Mouse (Mus musculus): ENCODE measurements around the gene Msrb1. TPM values are rescaled to one million over a fixed set of nuclear protein-coding genes. Genes with fewer than 3 reads are reported as not detected.

Msrb1 gene
- polyA plus RNA-seq, 1 experiment from 2014 or later: 54.2 TPM

DNA sequence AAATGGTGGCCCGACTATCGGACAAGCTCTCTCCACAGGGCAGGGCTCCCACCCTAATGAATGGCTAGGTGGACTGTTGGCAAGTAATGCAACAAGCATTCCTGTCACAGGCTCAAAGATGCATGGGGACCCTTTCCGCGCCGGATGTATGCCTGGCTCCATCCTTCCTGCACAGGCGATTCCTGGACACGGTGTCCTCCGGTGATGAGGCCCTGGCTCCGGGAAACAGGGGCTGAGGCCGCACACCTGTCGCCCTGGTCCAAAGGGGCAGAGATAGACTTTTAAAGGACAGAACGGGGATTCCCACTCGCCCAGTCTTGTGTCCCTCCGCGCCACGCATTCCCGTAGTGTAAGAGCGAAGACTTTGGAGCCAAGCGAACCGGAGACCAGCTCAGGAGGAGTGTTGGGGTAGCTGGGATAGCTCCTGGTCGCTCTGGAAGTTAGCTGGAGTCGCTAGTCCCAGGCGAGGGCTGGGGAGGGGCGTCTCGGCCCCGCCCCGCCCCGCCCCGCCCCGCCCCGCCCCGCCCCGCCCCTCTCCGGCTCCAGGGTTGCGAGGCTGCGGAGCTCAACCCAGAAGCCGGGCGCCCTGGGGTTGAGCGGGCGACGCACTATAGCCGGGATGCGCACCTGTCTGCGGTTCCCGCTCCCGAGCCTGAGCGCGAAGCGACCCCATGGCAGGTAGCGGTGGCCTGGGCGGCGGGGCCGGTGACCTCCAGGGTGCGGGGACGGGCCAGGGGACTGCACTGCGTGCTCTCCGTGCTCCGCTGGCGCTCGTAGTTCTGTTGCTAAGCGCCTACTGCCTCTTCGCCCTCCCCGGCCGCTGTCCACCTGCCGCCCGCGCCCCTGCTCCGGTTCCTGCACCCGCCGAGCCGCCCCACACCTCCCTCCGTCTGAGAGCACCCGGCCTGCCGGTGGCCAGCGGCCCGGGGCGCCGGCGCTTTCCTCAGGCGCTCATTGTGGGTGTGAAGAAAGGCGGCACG, 16.3 kb downstream of the Msrb1 start, which contains the start of gene Hs3st6:
TSS of gene Hs3st6 (plus strand) at position 574 of the 980 bp plus-strand sequence.
- Histone ChIP-seq H3K9ac (ENCODE audit: low read length) (peak within 1 kb of the TSS; percentile 31; the same call in 1 of the 2 replicates), H3K27me3 (ENCODE audit: control insufficient read depth, insufficient read depth, low read length) (peaks cover 13% of the 10 kb centered on the region; the same call in 1 of the 2 replicates), H3K27ac (replicated peaks) (no peak within 1 kb of the TSS), H3K36me3 (ENCODE audit: control insufficient read depth, insufficient read depth, low read length) (no peaks in the 10 kb centered on the region), H3K4me1 (replicated peaks; ENCODE audit: control insufficient read depth, insufficient read depth) (peaks cover 8% of the 10 kb centered on the region), H3K4me3 (ENCODE audit: low read depth, low read length) (peak within 1 kb of the TSS; percentile 48), H3K4me2 (replicated peaks; ENCODE audit: low read depth) (peak within 1 kb of the TSS; percentile 88), H3K9me3 (ENCODE audit: control insufficient read depth, low read length) (no peaks in the 10 kb centered on the region)
- DNase-seq (ENCODE audit: low spot score): peak; percentile 60
- peak; percentile 77 for ATAC-seq (ENCODE audit: low FRiP score, low TSS enrichment)
- TF ChIP-seq EP300 (optimal IDR thresholded peaks at IDR 0.05) (no peak), CTCF (IDR thresholded peaks at IDR 0.05; ENCODE audit: low read depth) (no peak)
- WGBS: 2% methylated on average over 60 of the region's 82 CpGs

DNA sequence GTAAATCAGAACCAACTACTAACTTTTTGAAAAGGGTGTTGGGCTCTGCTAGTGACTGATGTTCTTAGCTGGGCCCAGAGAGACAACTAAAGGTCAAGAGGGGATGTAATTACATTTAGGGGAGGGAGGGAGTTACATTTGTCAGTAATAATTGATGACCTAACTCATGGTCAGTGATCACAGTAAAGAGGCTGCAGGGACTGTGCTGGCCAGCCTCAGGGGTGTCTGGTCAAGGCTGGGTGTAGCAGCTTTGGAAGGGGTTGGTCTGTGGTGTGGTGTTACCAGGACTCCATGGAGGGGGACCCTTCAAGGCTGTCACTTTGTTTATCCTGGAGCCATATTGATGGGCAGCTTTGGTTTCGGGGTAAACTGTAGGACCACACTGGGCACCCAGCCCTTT, 21.0 kb downstream of the Msrb1 start:
- no peaks in the 10 kb centered on the region for H3K36me3 ChIP-seq (ENCODE audit: control insufficient read depth, insufficient read depth, low read length)
- WGBS: 83% methylated on average over 1 of the region's 1 CpGs
- DNase-seq (ENCODE audit: low spot score) (no peak), ATAC-seq (ENCODE audit: low FRiP score, low TSS enrichment) (no peak; the same call in 1 of the 2 replicates)
- H3K9ac ChIP-seq (ENCODE audit: low read length): no peak overlapping the region
- H3K27me3 ChIP-seq (ENCODE audit: control insufficient read depth, insufficient read depth, low read length): peaks cover 9% of the 10 kb centered on the region; the same call in 1 of the 2 replicates
- TF ChIP-seq EP300 (optimal IDR thresholded peaks at IDR 0.05) (no peak), CTCF (IDR thresholded peaks at IDR 0.05; ENCODE audit: low read depth) (no peak)
- H3K9me3 ChIP-seq (ENCODE audit: control insufficient read depth, low read length): no peaks in the 10 kb centered on the region
- H3K27ac ChIP-seq (replicated peaks): no peak overlapping the region
- no peak overlapping the region for H3K4me3 ChIP-seq (ENCODE audit: low read depth, low read length)
- no peak overlapping the region for H3K4me2 ChIP-seq (replicated peaks; ENCODE audit: low read depth)
- H3K4me1 ChIP-seq (replicated peaks; ENCODE audit: control insufficient read depth, insufficient read depth): peaks cover 6% of the 10 kb centered on the region

DNA sequence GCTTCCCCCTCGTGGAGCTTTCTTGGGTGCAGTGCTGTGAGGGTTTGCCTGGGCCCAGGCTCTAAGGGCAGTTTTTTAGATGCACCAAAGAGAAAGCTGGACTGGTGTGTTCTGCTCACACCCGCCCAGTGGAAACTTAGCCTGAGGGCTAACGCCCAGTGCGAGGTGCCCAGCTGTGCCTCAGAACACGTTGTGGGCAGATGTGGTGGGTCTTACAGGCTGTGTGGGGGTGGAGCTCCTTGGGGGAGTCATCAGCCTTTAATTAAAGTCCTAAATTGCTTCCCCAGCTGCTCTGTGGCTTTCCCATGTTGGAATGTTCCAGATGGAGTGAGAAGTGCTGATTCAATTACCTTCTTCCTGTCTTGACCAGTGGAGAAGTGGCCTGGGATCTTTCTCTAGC, 24.7 kb downstream of the Msrb1 start:
- Histone ChIP-seq H3K4me2 (replicated peaks; ENCODE audit: low read depth) (no peak overlapping the region), H3K27me3 (ENCODE audit: control insufficient read depth, insufficient read depth, low read length) (no peaks in the 10 kb centered on the region), H3K36me3 (ENCODE audit: control insufficient read depth, insufficient read depth, low read length) (no peaks in the 10 kb centered on the region), H3K4me3 (ENCODE audit: low read depth, low read length) (no peak overlapping the region), H3K27ac (replicated peaks) (no peak overlapping the region), H3K9ac (ENCODE audit: low read length) (no peak overlapping the region), H3K9me3 (ENCODE audit: control insufficient read depth, low read length) (no peaks in the 10 kb centered on the region), H3K4me1 (replicated peaks; ENCODE audit: control insufficient read depth, insufficient read depth) (no peaks in the 10 kb centered on the region)
- ATAC-seq (ENCODE audit: low FRiP score, low TSS enrichment) (no peak), DNase-seq (ENCODE audit: low spot score) (no peak)
- WGBS: 53% methylated on average over 5 of the region's 5 CpGs
- TF ChIP-seq EP300 (optimal IDR thresholded peaks at IDR 0.05) (no peak), CTCF (IDR thresholded peaks at IDR 0.05; ENCODE audit: low read depth) (no peak)

- DNase-seq (ENCODE audit: low spot score) (no peak), ATAC-seq (ENCODE audit: low FRiP score, low TSS enrichment) (no peak)
- no peaks in the 10 kb centered on the region for H3K9me3 ChIP-seq (ENCODE audit: control insufficient read depth, low read length)
- H3K4me2 ChIP-seq (replicated peaks; ENCODE audit: low read depth): no peak overlapping the region
- H3K27ac ChIP-seq (replicated peaks): no peak overlapping the region
- H3K9ac ChIP-seq (ENCODE audit: low read length): no peak overlapping the region
- TF ChIP-seq CTCF (IDR thresholded peaks at IDR 0.05; ENCODE audit: low read depth) (no peak), EP300 (optimal IDR thresholded peaks at IDR 0.05) (no peak)
- 48% methylated on average over 22 of the region's 22 CpGs for WGBS
- H3K4me1 ChIP-seq (replicated peaks; ENCODE audit: control insufficient read depth, insufficient read depth): no peaks in the 10 kb centered on the region
- H3K36me3 ChIP-seq (ENCODE audit: control insufficient read depth, insufficient read depth, low read length): no peaks in the 10 kb centered on the region
- H3K4me3 ChIP-seq (ENCODE audit: low read depth, low read length): no peak overlapping the region
- no peaks in the 10 kb centered on the region for H3K27me3 ChIP-seq (ENCODE audit: control insufficient read depth, insufficient read depth, low read length)
These were observed 28.8 kb downstream of the Msrb1 start for GRCm38 (mm10) chr17:24765016-24765905.

DNA sequence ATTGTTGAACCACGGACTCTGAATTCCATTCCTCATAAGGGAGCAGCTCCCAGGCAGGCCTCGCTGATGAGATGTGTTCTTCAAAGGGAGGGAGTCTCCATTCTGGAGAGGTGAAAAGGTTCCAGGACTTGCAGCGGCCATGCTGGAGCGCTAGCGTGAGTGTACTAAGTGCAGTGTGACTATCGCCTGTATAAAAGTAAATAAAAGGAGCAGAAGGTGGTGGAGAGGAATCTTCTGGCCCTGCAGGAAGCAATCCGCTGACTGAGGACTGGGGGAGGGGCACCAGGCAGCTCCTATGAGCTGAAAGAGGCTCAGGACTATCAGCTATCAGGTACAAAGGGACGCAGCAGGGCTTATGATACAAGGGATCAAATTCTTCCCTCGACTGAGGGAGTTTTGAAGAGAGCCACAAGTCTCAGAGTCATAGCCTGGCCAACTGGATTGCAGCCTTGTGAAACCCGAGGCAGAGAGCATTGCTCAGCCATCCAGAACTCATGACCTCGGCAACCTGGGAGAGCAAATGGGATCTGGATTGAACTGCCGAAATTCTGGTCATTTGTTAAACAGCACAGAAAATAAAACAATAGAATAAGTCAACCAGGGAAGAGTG, 29.9 kb downstream of the Msrb1 start:
- H3K9ac ChIP-seq (ENCODE audit: low read length): no peak overlapping the region
- H3K36me3 ChIP-seq (ENCODE audit: control insufficient read depth, insufficient read depth, low read length): no peaks in the 10 kb centered on the region
- H3K27me3 ChIP-seq (ENCODE audit: control insufficient read depth, insufficient read depth, low read length): no peaks in the 10 kb centered on the region
- no peak overlapping the region for H3K4me3 ChIP-seq (ENCODE audit: low read depth, low read length)
- H3K27ac ChIP-seq (replicated peaks): no peak overlapping the region
- ATAC-seq (ENCODE audit: low FRiP score, low TSS enrichment) (no peak), DNase-seq (ENCODE audit: low spot score) (no peak)
- TF ChIP-seq EP300 (optimal IDR thresholded peaks at IDR 0.05): no peak
- TF ChIP-seq CTCF (IDR thresholded peaks at IDR 0.05; ENCODE audit: low read depth): no peak
- H3K4me1 ChIP-seq (replicated peaks; ENCODE audit: control insufficient read depth, insufficient read depth): no peaks in the 10 kb centered on the region
- H3K4me2 ChIP-seq (replicated peaks; ENCODE audit: low read depth): no peak overlapping the region
- no peaks in the 10 kb centered on the region for H3K9me3 ChIP-seq (ENCODE audit: control insufficient read depth, low read length)
- WGBS: 25% methylated on average over 12 of the region's 12 CpGs
